Mouse (Mus musculus) small intestine, adult 2 months (tissue): ENCODE results near the gene Tbck. TPM values are rescaled to one million over a fixed set of nuclear protein-coding genes. Genes with fewer than 3 reads are reported as not detected.

Source experiments
- H3K27ac ChIP-seq: fragments of 200-500 bp; 2 replicates; pipeline ENCODE4 v1.5.1; 2012; ENCODE audit warnings: low read depth, low read length, control low read depth, inconsistent platforms; ENCODE audit not compliant: insufficient read depth
- H3K27me3 ChIP-seq: fragments of 200-500 bp; 2 replicates; pipeline ENCODE4 v1.6.1; 2012; ENCODE audit warnings: mild to moderate bottlenecking, moderate library complexity, low read length, inconsistent platforms; ENCODE audit not compliant: control insufficient read depth, insufficient read depth
- H3K36me3 ChIP-seq: fragments of 200-500 bp; 2 replicates; pipeline ENCODE4 v1.6.1; 2012; ENCODE audit warnings: mild to moderate bottlenecking, low read length, control low read depth, inconsistent platforms; ENCODE audit not compliant: control insufficient read depth, insufficient read depth
- H3K4me1 ChIP-seq: fragments of 200-500 bp; 2 replicates; pipeline ENCODE4 v1.6.1; 2012; ENCODE audit warnings: low read length, inconsistent platforms, mixed read lengths; ENCODE audit not compliant: control insufficient read depth, insufficient read depth, insufficient read length
- H3K4me3 ChIP-seq: fragments of 200-500 bp; 2 replicates; pipeline ENCODE4 v1.5.1; 2012; ENCODE audit warnings: low read depth, mild to moderate bottlenecking, control low read depth, inconsistent platforms, low read length, moderate library complexity
- CTCF ChIP-seq: fragments of 200-500 bp; IDR thresholded peaks from 2 replicates; pipeline ENCODE4 v1.5.1; 2012; ENCODE audit warnings: low read depth, mild to moderate bottlenecking, control low read depth, inconsistent platforms, low read length, moderate library complexity, mixed read lengths; ENCODE audit not compliant: insufficient replicate concordance, insufficient read length; ENCODE audit errors: extremely low read depth
- POLR2A ChIP-seq: fragments of 200-500 bp; IDR thresholded peaks from 2 replicates; pipeline ENCODE4 v1.6.1; 2012; ENCODE audit warnings: low read depth, mild to moderate bottlenecking, control low read depth, inconsistent platforms, low read length, moderate library complexity
- WGBS: fragments of 180-500 bp; shearing (Covaris S2); methylation state at CpG from one replicate; pipeline ENCODE4 v1.1.7; 2018; 5-methylcytosine and 5-hydroxymethylcytosine counted together
- polyA plus RNA-seq: library from polyadenylated mRNA; depleted of rRNA; stranded (reverse); fragments of >200 nt; gene quantifications from 2 replicates; pipeline ENCODE4 v1.2.3, GENCODE M21; 2012

Tbck gene
- polyA plus RNA-seq, 1 experiment: 2.7 TPM

DNA sequence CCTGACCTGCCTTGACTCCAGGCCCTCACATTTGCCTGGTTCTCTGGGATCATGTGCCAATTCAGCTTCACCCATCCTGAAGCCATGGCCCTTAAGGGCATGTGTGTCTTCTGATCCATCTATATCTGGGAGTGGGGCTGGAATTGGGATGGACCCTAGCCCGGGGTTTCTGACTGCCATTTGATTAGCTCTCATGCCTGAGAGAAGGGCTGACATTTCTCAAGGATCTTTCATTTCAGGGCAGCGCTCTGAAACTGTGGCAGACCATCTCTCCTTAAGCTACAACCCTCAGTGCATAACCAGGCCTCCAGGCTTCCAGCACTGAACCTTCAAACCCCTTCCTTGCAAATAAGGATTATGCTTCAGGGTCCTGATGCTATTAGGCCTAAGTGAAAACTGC lies 166.5 kb downstream of the Tbck start:
- Histone ChIP-seq H3K36me3 (no peaks in the 10 kb centered on the region), H3K27ac (no peak overlapping the region), H3K4me3 (no peak overlapping the region), H3K27me3 (no peaks in the 10 kb centered on the region), H3K4me1 (0 out of 2 replicates have a peak, but pooled peaks cover 3% of the 10 kb centered on the region)
- 84% methylated on average over 2 of the region's 2 CpGs for WGBS
- TF ChIP-seq CTCF (no peak), POLR2A (no peak)

DNA sequence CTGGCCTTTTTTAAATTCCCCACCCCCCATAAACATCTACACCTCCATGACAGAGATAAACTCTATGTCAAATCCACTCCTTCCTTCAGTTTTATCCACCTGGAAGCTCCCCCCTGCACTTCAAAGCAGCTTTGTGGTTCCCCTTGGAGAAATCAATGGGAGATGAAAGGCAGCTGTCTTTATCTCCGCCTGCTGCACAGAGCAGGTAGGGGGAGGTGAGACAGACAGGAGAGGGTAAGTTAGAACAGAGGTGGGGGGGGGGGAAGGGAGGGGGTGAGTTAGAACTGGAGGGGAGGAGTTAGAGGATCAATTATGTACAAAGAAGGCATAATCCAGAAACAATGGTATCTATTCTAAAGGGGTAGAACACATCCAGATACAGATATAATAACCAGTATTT lies 167.5 kb downstream of the Tbck start:
- 0 out of 2 replicates have a peak, but pooled peaks cover 3% of the 10 kb centered on the region for H3K4me1 ChIP-seq
- no peak for TF ChIP-seq CTCF
- TF ChIP-seq POLR2A: no peak
- H3K4me3 ChIP-seq: no peak overlapping the region
- H3K27ac ChIP-seq: no peak overlapping the region
- no peaks in the 10 kb centered on the region for H3K27me3 ChIP-seq
- H3K36me3 ChIP-seq: no peaks in the 10 kb centered on the region
- WGBS: 43% methylated on average over 1 of the region's 1 CpGs

DNA sequence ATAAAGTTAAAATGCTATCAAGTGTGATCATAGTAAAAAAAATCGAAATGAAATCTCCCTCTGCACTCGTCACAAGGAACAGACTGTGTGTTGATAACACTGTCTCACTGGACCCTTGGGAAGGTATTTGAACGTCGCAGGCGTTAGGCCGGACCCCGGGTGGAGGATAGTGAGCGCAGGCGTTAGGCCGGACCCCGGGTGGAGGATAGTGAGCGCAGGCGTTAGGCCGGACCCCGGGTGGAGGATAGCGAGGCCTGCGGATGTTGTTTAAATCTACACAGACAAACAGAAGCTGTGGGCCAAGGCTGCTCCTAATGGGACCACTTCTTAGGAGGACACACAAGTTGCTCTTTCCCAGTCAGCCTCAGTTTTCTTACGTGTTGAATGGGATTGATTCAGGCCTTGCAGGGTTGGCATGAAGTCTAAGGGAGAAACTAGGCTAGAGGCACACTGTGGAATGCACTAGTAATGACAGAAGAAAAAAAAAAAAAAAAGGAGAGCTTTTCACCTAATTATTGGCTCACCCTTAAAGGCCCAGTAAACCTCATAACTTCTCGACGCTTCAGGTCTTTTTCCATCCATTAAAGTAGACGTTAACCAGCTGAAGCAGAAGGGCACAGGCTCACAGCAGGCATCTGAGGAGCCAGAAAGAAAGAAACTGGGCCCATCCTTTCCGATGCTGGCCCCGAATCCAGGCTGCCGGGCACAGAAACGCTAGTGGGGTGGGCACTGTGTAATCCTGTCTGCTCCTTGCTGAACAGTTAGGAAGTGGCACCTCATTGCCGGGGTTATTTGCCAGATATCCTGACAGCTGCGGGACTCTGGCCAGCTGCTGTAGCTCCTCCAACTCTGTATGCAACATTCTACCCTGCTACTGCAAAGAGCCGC lies 168.1 kb downstream of the Tbck start:
- H3K27ac ChIP-seq: no peak overlapping the region
- TF ChIP-seq CTCF: no peak
- TF ChIP-seq POLR2A: no peak
- H3K36me3 ChIP-seq: no peaks in the 10 kb centered on the region
- no peaks in the 10 kb centered on the region for H3K27me3 ChIP-seq
- 68% methylated on average over 28 of the region's 28 CpGs for WGBS
- no peak overlapping the region for H3K4me3 ChIP-seq
- 0 out of 2 replicates have a peak, but pooled peaks cover 3% of the 10 kb centered on the region for H3K4me1 ChIP-seq

DNA sequence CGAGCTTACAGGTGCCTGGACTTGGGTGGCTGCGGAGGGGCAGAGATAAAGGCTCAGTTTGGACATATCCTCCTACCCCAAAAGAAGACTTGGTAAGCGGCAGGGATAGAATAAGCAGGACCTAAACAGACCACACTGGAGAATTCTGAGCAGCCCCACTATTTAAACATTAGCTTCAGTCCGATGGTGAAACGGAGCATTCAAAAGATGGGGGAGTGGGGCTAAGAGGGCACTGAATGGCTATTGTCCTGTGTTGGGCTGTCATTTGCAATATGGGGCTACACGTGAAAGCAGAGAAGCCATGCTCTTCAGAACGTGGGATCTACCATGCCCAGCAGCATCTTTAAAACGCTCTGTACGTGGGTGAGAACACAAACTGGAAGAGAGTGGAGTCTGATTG lies 170.3 kb downstream of the Tbck start:
- H3K36me3 ChIP-seq: no peaks in the 10 kb centered on the region
- no peak overlapping the region for H3K4me3 ChIP-seq
- no peak for TF ChIP-seq POLR2A
- no peak for TF ChIP-seq CTCF
- H3K27me3 ChIP-seq: no peaks in the 10 kb centered on the region
- H3K4me1 ChIP-seq: 0 out of 2 replicates have a peak, but pooled peaks cover 3% of the 10 kb centered on the region
- WGBS: 85% methylated on average over 9 of the region's 9 CpGs
- H3K27ac ChIP-seq: no peak overlapping the region

DNA sequence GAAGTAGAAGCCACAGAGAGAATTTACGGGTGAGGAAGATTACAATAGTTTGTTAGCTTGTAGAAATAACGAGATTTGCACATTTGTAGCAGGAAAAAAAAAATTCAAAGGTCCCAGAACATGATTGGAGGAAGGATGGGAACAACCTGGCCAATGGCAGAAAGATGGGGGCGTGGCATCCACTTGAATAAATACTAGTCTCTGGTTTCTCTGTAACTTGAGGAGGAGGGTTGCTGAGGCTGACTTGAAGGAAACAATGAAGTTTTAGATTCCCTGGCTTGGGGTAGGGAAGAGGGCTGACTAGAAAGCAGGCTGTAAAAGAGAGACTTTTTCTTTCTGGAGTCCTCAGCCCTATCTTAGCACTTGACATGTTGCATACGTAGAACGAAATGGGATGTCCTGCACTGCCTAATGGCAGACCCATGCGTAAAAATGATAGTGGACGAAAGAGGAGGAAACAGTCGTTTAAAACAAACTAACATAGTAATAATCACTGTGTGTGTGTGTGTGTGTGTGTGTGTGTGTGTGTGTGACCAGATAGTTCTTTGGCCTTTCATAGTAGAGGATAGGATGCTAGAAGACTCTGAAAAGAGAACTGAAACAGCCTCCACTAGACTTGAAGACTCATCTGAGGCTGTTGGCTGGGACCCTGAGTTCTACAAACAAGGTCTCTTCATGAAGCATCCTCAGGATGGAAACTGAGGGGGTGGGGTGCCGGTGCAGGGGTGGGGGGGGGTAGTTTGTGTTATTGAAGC lies 171.7 kb downstream of the Tbck start:
- H3K27me3 ChIP-seq: no peaks in the 10 kb centered on the region
- WGBS: 53% methylated on average over 9 of the region's 9 CpGs
- TF ChIP-seq CTCF: no peak
- no peak for TF ChIP-seq POLR2A

DNA sequence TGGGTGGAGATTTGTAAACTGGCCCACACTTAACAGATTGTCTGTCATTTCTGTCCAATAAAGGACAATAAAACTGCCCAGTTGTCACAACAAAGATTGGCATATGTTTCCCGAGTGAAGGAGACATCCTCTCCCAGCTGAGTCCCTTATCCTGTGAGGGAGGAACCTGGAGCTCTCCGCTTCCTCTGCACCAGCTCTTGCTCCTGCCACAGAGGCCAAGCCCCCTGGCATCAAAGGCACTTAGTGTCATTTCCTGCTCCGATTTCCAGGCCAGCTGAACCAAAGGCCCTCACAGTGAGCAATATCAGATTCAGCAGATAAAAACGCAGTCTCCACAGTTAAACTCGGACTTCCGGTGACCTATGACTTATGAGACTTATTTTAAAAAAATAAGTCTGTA lies 172.7 kb downstream of the Tbck start:
- no peak overlapping the region for H3K4me3 ChIP-seq
- H3K4me1 ChIP-seq: 0 out of 2 replicates have a peak, but pooled peaks cover 3% of the 10 kb centered on the region
- WGBS: 48% methylated on average over 6 of the region's 6 CpGs
- no peaks in the 10 kb centered on the region for H3K27me3 ChIP-seq
- TF ChIP-seq CTCF: no peak
- TF ChIP-seq POLR2A: no peak
- no peaks in the 10 kb centered on the region for H3K36me3 ChIP-seq
- no peak overlapping the region for H3K27ac ChIP-seq

More for the DNA sequence above, 171.7 kb downstream of the Tbck start:
- Histone ChIP-seq H3K27ac (no peak overlapping the region), H3K36me3 (no peaks in the 10 kb centered on the region), H3K4me3 (no peak overlapping the region), H3K4me1 (0 out of 2 replicates have a peak, but pooled peaks cover 3% of the 10 kb centered on the region)

DNA sequence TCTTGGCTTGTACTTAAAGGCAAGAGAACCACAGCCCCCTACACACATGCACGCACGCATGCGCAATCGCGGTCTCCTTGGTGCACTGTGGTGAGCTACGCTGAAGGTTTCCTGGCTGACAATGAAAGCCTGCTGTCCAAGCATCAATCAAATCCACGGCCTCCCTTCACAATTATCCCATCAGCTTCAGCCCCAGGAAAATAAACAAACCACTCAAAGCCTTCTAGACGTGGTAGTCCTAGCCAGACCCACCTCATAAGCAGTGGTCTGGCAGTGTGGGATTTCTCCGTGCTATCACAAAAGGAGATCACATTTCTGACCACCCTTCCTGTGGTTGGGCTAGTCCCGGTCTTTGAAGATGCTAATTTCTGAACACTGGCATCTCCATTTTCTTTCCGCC lies 174.9 kb downstream of the Tbck start:
- TF ChIP-seq CTCF: no peak
- no peak for TF ChIP-seq POLR2A

DNA sequence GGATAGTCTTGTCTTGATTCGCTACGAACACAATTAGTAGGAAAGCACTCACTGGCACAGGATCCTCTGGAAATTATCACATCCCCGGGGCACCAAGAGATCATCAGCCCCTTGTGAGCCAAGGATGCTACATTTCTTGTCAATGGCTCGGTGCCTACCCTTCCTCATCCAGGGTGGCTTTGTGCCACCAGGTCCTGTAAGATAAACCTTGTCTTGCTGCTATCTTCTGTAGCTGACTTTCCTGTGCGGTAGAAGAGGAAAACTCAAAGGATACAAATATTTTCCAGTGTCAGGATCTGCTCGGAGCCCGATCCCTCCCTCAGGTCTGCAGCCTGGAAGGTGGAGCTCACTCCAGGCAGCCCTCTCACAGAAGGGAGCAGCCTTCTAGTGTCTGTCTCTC lies 175.6 kb downstream of the Tbck start:
- Histone ChIP-seq H3K4me3 (no peak overlapping the region), H3K27me3 (no peaks in the 10 kb centered on the region), H3K36me3 (no peaks in the 10 kb centered on the region), H3K27ac (no peak overlapping the region), H3K4me1 (no peaks in the 10 kb centered on the region)
- WGBS: 81% methylated on average over 7 of the region's 7 CpGs
- no peak for TF ChIP-seq POLR2A
- TF ChIP-seq CTCF: no peak

More for the DNA sequence above, 174.9 kb downstream of the Tbck start:
- no peaks in the 10 kb centered on the region for H3K27me3 ChIP-seq
- no peak overlapping the region for H3K4me3 ChIP-seq
- H3K27ac ChIP-seq: no peak overlapping the region
- no peaks in the 10 kb centered on the region for H3K36me3 ChIP-seq
- 69% methylated on average over 11 of the region's 11 CpGs for WGBS
- H3K4me1 ChIP-seq: no peaks in the 10 kb centered on the region
